ENCODE assay signal across 8 mouse cellular contexts in the genomic region with DNA sequence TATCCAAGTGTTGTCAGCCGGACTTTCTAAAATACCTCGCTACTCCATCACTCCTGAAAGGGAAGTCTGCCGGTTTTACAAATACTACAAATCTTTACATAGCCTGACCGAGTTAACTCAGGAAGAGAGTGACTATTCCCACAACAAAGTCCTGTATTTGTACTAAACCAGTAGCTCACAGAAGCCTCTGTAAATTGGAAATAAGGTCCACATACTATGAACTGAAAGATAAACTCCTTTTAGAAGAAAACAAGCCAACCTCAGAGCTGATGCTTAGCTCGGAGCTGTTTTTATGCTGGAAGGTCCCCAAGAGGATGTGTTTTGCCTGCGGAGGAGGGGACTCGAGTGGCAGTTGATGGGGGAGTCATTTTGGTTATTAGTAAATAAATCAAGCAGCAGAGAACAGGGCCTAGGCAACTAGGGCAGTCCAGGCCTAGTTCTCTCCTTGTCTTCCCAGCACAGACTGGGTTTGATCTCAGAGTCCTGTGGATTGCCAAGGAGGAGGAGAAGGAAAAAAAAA. TPM values are rescaled to one million over a fixed set of nuclear protein-coding genes. Genes with fewer than 3 reads are reported as not detected.
DNase-seq lines count a peak whose midpoint lies in the region; ATAC-seq and TF ChIP-seq lines count a peak whose summit lies in the region.

No protein-coding gene starts in this region.

- H3K27ac ChIP-seq in heart, embryonic 11.5 days (ENCODE audit: low read depth, low read length), result peak overlapping the region; percentile 86
- H3K27ac ChIP-seq in spleen, adult 2 months (ENCODE audit: insufficient read depth, low read length), result peak overlapping the region; percentile 91

- peak overlapping the region; percentile 96 for H3K9ac ChIP-seq in heart, embryonic 11.5 days (ENCODE audit: low read depth, low read length)

- H3K4me1 ChIP-seq in heart, embryonic 11.5 days (ENCODE audit: control insufficient read depth, insufficient read depth, low read length), result peaks cover 27% of the 10 kb centered on the region
- peaks cover 5% of the 10 kb centered on the region; the same call in 1 of the 2 replicates for H3K4me1 ChIP-seq in spleen, adult 2 months (ENCODE audit: control insufficient read depth, insufficient read depth, insufficient read length)

- TF ChIP-seq CTCF in spleen, adult 2 months (IDR thresholded peaks at IDR 0.05; ENCODE audit: extremely low read depth, insufficient read depth, insufficient read length, insufficient replicate concordance), result no peak

- H3K4me3 ChIP-seq in heart, embryonic 11.5 days (ENCODE audit: low read depth, low read length), result peak overlapping the region; percentile 95
- H3K4me3 ChIP-seq in spleen, adult 2 months (ENCODE audit: extremely low read depth, insufficient read depth, insufficient read length), result peak overlapping the region; percentile 87; the same call in 1 of the 2 replicates

- TF ChIP-seq POLR2A in spleen, adult 2 months (IDR thresholded peaks at IDR 0.05; ENCODE audit: low read depth, low read length), result no peak

- H3K27me3 ChIP-seq in heart, embryonic 11.5 days (ENCODE audit: control insufficient read depth, insufficient read depth, low read length), result no peaks in the 10 kb centered on the region
- H3K27me3 ChIP-seq in spleen, adult 2 months (ENCODE audit: control insufficient read depth, insufficient read depth, low read length), result no peaks in the 10 kb centered on the region

- 22% methylated on average over 7 of the region's 7 CpGs for WGBS in heart, embryonic 11.5 days (ENCODE audit: insufficient replicate concordance)
- 19% methylated on average over 7 of the region's 7 CpGs for WGBS in spleen, adult 2 months

- ATAC-seq in heart, embryonic 11.5 days (replicated peaks; ENCODE audit: insufficient number of reproducible peaks, low FRiP score, low TSS enrichment), result no peak

- peak overlapping the region; percentile 75 for H3K4me2 ChIP-seq in heart, embryonic 11.5 days

- H3K36me3 ChIP-seq in heart, embryonic 11.5 days (ENCODE audit: control insufficient read depth, insufficient read depth, low read length), result no peaks in the 10 kb centered on the region
- no peaks in the 10 kb centered on the region for H3K36me3 ChIP-seq in spleen, adult 2 months (ENCODE audit: control insufficient read depth, insufficient read depth, low read length)

- DNase-seq in cerebellum, adult 11-12 months, result peak; percentile 33
- no peak for DNase-seq in cerebellum, adult 8-10 months
- DNase-seq in thymus, postnatal 25 days, result peak; percentile 22
- DNase-seq in thymus, postnatal 14 days, result no peak
- peak; percentile 46 for DNase-seq in kidney, postnatal 14 days
- peak; percentile 32 for DNase-seq in lung, postnatal 25 days (ENCODE audit: low spot score)
- DNase-seq in spleen, adult 2 months (ENCODE audit: low read depth in 1 of 2, low spot score in 2 of 2), result peak; percentile 29 to 38

- H3K9me3 ChIP-seq in heart, embryonic 11.5 days (replicated peaks; ENCODE audit: control insufficient read depth, low read length), result no peaks in the 10 kb centered on the region

RNA-seq across cellular contexts. Expression of a gene that starts 1.8 kb away (rescaled TPM):
- polyA plus RNA-seq in heart, embryonic 11.5 days (2014; fragmentation: Nextera tagmentation; extraction: Ambion mirVana), result 16.7 and 17.3 TPM in 2 replicates
- polyA plus RNA-seq in spleen, adult 2 months (2012; rRNA removed), result 22.9 and 28.2 TPM in 2 replicates

Comparison
In these comparisons a context has a peak if more than half of its experiments do, and no peak if none do; other contexts are left out.
1. DNase-seq: peak in cerebellum, adult 11-12 months (single experiment), thymus, postnatal 25 days (single experiment), kidney, postnatal 14 days (single experiment), lung, postnatal 25 days (single experiment) and spleen, adult 2 months (2 of 2); none in cerebellum, adult 8-10 months (single experiment) and thymus, postnatal 14 days (single experiment).